Mouse (Mus musculus) lung, postnatal 0 days (tissue): ENCODE results near the gene Coq2.

Experiments
- CTCF ChIP-seq: IDR thresholded peaks from 2 replicates; pipeline ENCODE4 v1.5.1; 2016; ENCODE audit warnings: antibody characterized with exemption, mild to moderate bottlenecking
- EP300 ChIP-seq: IDR thresholded peaks from 2 replicates; pipeline ENCODE4 v1.6.1; 2016; ENCODE audit warnings: antibody characterized with exemption, mild to moderate bottlenecking, control low read depth

DNA sequence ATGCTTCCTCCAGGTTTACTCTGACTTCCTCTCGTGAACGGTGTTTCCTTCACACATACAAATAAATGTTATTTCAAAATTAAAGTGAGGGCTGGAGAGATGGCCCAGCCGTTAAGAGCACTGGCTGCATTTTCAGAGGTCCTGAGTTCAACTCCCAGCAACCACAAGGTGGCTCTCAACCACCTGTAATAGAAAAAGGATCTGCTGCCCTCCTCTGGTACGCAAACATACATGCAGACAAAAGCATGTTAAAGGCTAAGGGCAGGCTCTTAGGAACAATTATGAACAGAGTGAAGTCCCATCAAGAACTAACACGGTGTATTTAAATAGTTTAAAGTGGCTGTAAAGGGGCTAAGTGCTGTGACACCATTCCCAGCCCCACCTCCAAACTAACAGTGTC is 11.1 kb downstream of the Coq2 start:
- TF ChIP-seq CTCF (peak; percentile 98), EP300 (no peak)
